Mouse (Mus musculus) embryonic facial prominence, embryonic 12.5 days (tissue): ENCODE results near the gene Lsg1. TPM values are rescaled to one million over a fixed set of nuclear protein-coding genes. Genes with fewer than 3 reads are reported as not detected.

Experiments
- ATAC-seq: fragments of 200-750 bp; cut with Nextera tagmentation; 2 replicates; pipeline ENCODE4 v1.8.0; 2017; ENCODE audit not compliant: insufficient number of reproducible peaks, insufficient read depth, low FRiP score, low TSS enrichment
- H3K27ac ChIP-seq: fragments of 300-500 bp; sonication (generic); 2 replicates; pipeline ENCODE4 v1.5.1; 2016; ENCODE audit warnings: mild to moderate bottlenecking
- H3K27me3 ChIP-seq: fragments of 300-500 bp; sonication (generic); 2 replicates; pipeline ENCODE4 v1.6.1; 2016; ENCODE audit warnings: mild to moderate bottlenecking, moderate library complexity
- H3K36me3 ChIP-seq: fragments of 300-500 bp; sonication (generic); 2 replicates; pipeline ENCODE4 v1.6.1; 2016; ENCODE audit warnings: mild to moderate bottlenecking
- H3K4me1 ChIP-seq: fragments of 300-500 bp; sonication (generic); 2 replicates; pipeline ENCODE4 v1.6.1; 2016
- H3K4me2 ChIP-seq: fragments of 300-500 bp; sonication (generic); replicated peaks from 2 replicates; pipeline ENCODE4 v1.6.1; 2016; ENCODE audit warnings: mild to moderate bottlenecking, moderate library complexity
- H3K4me3 ChIP-seq: fragments of 300-500 bp; sonication (generic); 2 replicates; pipeline ENCODE4 v1.5.1; 2016; ENCODE audit warnings: mild to moderate bottlenecking
- H3K9ac ChIP-seq: fragments of 300-500 bp; sonication (generic); 2 replicates; pipeline ENCODE4 v1.6.1; 2016; ENCODE audit warnings: mild to moderate bottlenecking, moderate library complexity
- H3K9me3 ChIP-seq: fragments of 300-500 bp; sonication (generic); 2 replicates; pipeline ENCODE4 v1.6.1; 2016; ENCODE audit warnings: mild to moderate bottlenecking, moderate library complexity
- WGBS: fragments of 180-500 bp; shearing (Covaris S2); methylation state at CpG from one replicate; pipeline ENCODE4 v1.1.7; 2016; 5-methylcytosine and 5-hydroxymethylcytosine counted together
- polyA plus RNA-seq: library from polyadenylated mRNA; unstranded; fragments of >200 nt; fragmentation: Nextera tagmentation; extraction: Ambion mirVana; gene quantifications from 2 replicates; pipeline ENCODE4 v1.2.1, GENCODE M21; 2016

The Lsg1 gene
- polyA plus RNA-seq, 1 experiment from 2014 or later: 73.8 TPM

GRCm38 (mm10) chr16:30599491-30600268 lies 12.3 kb upstream of the Lsg1 start, which contains the start of gene Fam43a:
TSS of gene Fam43a (plus strand) at chr16:30599723.
- ATAC-seq: peak; percentile 57; the same call in 1 of the 2 replicates
- H3K27me3 ChIP-seq: peaks cover 17% of the 10 kb centered on the region
- H3K4me2 ChIP-seq: peak within 1 kb of the TSS; percentile 95
- peak within 1 kb of the TSS; percentile 59 for H3K4me3 ChIP-seq
- no peaks in the 10 kb centered on the region for H3K9me3 ChIP-seq
- H3K36me3 ChIP-seq: no peaks in the 10 kb centered on the region
- peak within 1 kb of the TSS; percentile 58 for H3K27ac ChIP-seq
- H3K9ac ChIP-seq: peak within 1 kb of the TSS; percentile 76
- WGBS: under 1% methylated on average over 63 of the region's 63 CpGs
- H3K4me1 ChIP-seq: peaks cover 42% of the 10 kb centered on the region

GRCm38 (mm10) chr16:30596959-30597681 lies 9.7 kb upstream of the Lsg1 start:
- WGBS: 10% methylated on average over 16 of the region's 16 CpGs
- Histone ChIP-seq H3K27me3 (peaks cover 17% of the 10 kb centered on the region), H3K9ac (no peak overlapping the region)

GRCm38 (mm10) chr16:30595835-30596557 lies 8.6 kb upstream of the Lsg1 start:
- Histone ChIP-seq H3K9me3 (no peaks in the 10 kb centered on the region), H3K4me2 (no peak overlapping the region), H3K9ac (no peak overlapping the region), H3K27me3 (peaks cover 7% of the 10 kb centered on the region; the same call in 1 of the 2 replicates), H3K4me3 (no peak overlapping the region), H3K27ac (no peak overlapping the region), H3K4me1 (peaks cover 8% of the 10 kb centered on the region; the same call in 1 of the 2 replicates), H3K36me3 (no peaks in the 10 kb centered on the region)
- no peak for ATAC-seq
- 68% methylated on average over 14 of the region's 14 CpGs for WGBS

More at GRCm38 (mm10) chr16:30596959-30597681, 9.7 kb upstream of the Lsg1 start:
- Histone ChIP-seq H3K27ac (no peak overlapping the region), H3K36me3 (no peaks in the 10 kb centered on the region), H3K4me1 (peaks cover 19% of the 10 kb centered on the region), H3K9me3 (no peaks in the 10 kb centered on the region), H3K4me3 (no peak overlapping the region), H3K4me2 (peak overlapping the region; percentile 28)
- ATAC-seq: no peak

GRCm38 (mm10) chr16:30595356-30595755 lies 8.0 kb upstream of the Lsg1 start:
- WGBS: 53% methylated on average over 3 of the region's 3 CpGs
- Histone ChIP-seq H3K9ac (no peak overlapping the region), H3K4me1 (0 out of 2 replicates have a peak, but pooled peaks cover 1% of the 10 kb centered on the region), H3K9me3 (no peaks in the 10 kb centered on the region), H3K36me3 (no peaks in the 10 kb centered on the region), H3K4me2 (no peak overlapping the region), H3K27ac (no peak overlapping the region), H3K27me3 (peaks cover 5% of the 10 kb centered on the region; the same call in 1 of the 2 replicates), H3K4me3 (no peak overlapping the region)
- no peak for ATAC-seq

GRCm38 (mm10) chr16:30591990-30592389 lies 4.6 kb upstream of the Lsg1 start:
- Histone ChIP-seq H3K4me1 (0 out of 2 replicates have a peak, but pooled peaks cover 3% of the 10 kb centered on the region), H3K9ac (no peak overlapping the region), H3K27me3 (peaks cover 5% of the 10 kb centered on the region; the same call in 1 of the 2 replicates), H3K9me3 (no peaks in the 10 kb centered on the region), H3K36me3 (no peaks in the 10 kb centered on the region), H3K4me3 (no peak overlapping the region), H3K4me2 (no peak overlapping the region), H3K27ac (no peak overlapping the region)
- 43% methylated on average over 3 of the region's 3 CpGs for WGBS
- ATAC-seq: no peak

- no peak overlapping the region for H3K9ac ChIP-seq
- no peak overlapping the region for H3K4me3 ChIP-seq
- WGBS: 46% methylated on average over 7 of the region's 7 CpGs
- no peak overlapping the region for H3K4me2 ChIP-seq
- H3K9me3 ChIP-seq: no peaks in the 10 kb centered on the region
- no peak overlapping the region for H3K27ac ChIP-seq
- peaks cover 2% of the 10 kb centered on the region; the same call in 1 of the 2 replicates for H3K36me3 ChIP-seq
- H3K27me3 ChIP-seq: no peaks in the 10 kb centered on the region
- H3K4me1 ChIP-seq: peaks cover 12% of the 10 kb centered on the region; the same call in 1 of the 2 replicates
- no peak for ATAC-seq
Observed at GRCm38 (mm10) chr16:30590264-30591209, 3.1 kb upstream of the Lsg1 start.

GRCm38 (mm10) chr16:30586935-30587493 lies 378 bp downstream of the Lsg1 start:
- Histone ChIP-seq H3K36me3 (peaks cover 37% of the 10 kb centered on the region), H3K27me3 (no peaks in the 10 kb centered on the region), H3K9me3 (no peaks in the 10 kb centered on the region), H3K4me2 (peak overlapping the region; percentile 89), H3K27ac (peak overlapping the region; percentile 55; the same call in 1 of the 2 replicates), H3K4me3 (peak overlapping the region; percentile 74), H3K9ac (peak overlapping the region; percentile 67), H3K4me1 (peaks cover 13% of the 10 kb centered on the region; the same call in 1 of the 2 replicates)
- 2% methylated on average over 19 of the region's 19 CpGs for WGBS
- ATAC-seq: no peak

- ATAC-seq: no peak
- peaks cover 98% of the 10 kb centered on the region for H3K36me3 ChIP-seq
- no peaks in the 10 kb centered on the region for H3K27me3 ChIP-seq
- no peak overlapping the region for H3K4me3 ChIP-seq
- H3K9ac ChIP-seq: no peak overlapping the region
- WGBS: 80% methylated on average over 5 of the region's 5 CpGs
- H3K4me1 ChIP-seq: 0 out of 2 replicates have a peak, but pooled peaks cover 4% of the 10 kb centered on the region
- no peak overlapping the region for H3K27ac ChIP-seq
- no peaks in the 10 kb centered on the region for H3K9me3 ChIP-seq
- no peak overlapping the region for H3K4me2 ChIP-seq
Observed at GRCm38 (mm10) chr16:30580765-30581164, 6.6 kb downstream of the Lsg1 start.

- H3K9me3 ChIP-seq: no peaks in the 10 kb centered on the region
- ATAC-seq: no peak
- H3K27me3 ChIP-seq: no peaks in the 10 kb centered on the region
- H3K4me3 ChIP-seq: no peak overlapping the region
- no peak overlapping the region for H3K27ac ChIP-seq
- 86% methylated on average over 1 of the region's 1 CpGs for WGBS
- peaks cover 89% of the 10 kb centered on the region for H3K36me3 ChIP-seq
- H3K4me1 ChIP-seq: no peaks in the 10 kb centered on the region
- H3K4me2 ChIP-seq: no peak overlapping the region
- H3K9ac ChIP-seq: no peak overlapping the region
Observed at GRCm38 (mm10) chr16:30576392-30576791, 11.0 kb downstream of the Lsg1 start.

GRCm38 (mm10) chr16:30575815-30576214 lies 11.6 kb downstream of the Lsg1 start:
- 84% methylated on average over 7 of the region's 7 CpGs for WGBS

More at GRCm38 (mm10) chr16:30575815-30576214, 11.6 kb downstream of the Lsg1 start:
- Histone ChIP-seq H3K9ac (no peak overlapping the region), H3K4me2 (no peak overlapping the region), H3K4me1 (no peaks in the 10 kb centered on the region), H3K27ac (no peak overlapping the region), H3K36me3 (peaks cover 89% of the 10 kb centered on the region), H3K27me3 (no peaks in the 10 kb centered on the region), H3K9me3 (no peaks in the 10 kb centered on the region), H3K4me3 (no peak overlapping the region)
- ATAC-seq: no peak
